Mouse (Mus musculus): ENCODE data around the gene Vmn1r138. TPM values are rescaled to one million over a fixed set of nuclear protein-coding genes. Genes with fewer than 3 reads are reported as not detected.
"Not testable (repeated sequence)": the region's sequence is repeated elsewhere in the genome, so short reads cannot be mapped to it uniquely, and the experiment has no call there.

The Vmn1r138 gene
- polyA plus RNA-seq (2012; fragmentation: generic; extraction: Trizol): not detected

DNA sequence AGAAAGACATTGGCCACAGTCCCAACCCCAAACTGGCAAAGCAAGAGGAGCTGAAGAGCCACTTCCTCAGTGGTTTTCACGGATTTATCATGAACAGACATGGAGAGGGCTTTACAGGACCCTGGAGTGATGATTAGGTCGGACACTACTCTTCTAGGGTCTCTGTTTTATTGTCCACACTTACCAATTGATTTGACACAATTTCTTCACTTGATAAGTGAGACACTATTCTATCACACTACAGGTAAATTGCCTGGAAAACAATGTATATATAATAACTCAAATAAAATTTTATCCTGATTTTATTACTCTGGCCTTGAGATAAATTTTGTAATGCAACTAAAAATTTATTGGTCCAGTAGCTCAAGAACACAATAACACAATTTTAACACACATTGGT lies at the start of gene Vmn1r138:
Gene Vmn1r138, minus strand, starts transcription at position 101 of the 400 bp plus-strand sequence.
- H3K4me2 ChIP-seq (ENCODE audit: low read depth); H3K27me3 ChIP-seq (ENCODE audit: control insufficient read depth, insufficient read depth, insufficient read length); H3ac ChIP-seq (ENCODE audit: control insufficient read depth, insufficient read length); H3K4me3 ChIP-seq; H3K79me2 ChIP-seq (ENCODE audit: control insufficient read depth, insufficient read depth); H3K36me3 ChIP-seq (ENCODE audit: control insufficient read depth, insufficient read depth): not testable (repeated sequence)

GRCm38 (mm10) chr7:22068757-22069156 lies 40.1 kb upstream of the Vmn1r138 start, which contains the start of gene Vmn1r139:
Gene Vmn1r139 (plus strand): TSS chr7:22069057.
- H3K4me2 ChIP-seq (ENCODE audit: low read depth); H3K36me3 ChIP-seq (ENCODE audit: control insufficient read depth, insufficient read depth); H3K4me3 ChIP-seq; H3K27me3 ChIP-seq (ENCODE audit: control insufficient read depth, insufficient read depth, insufficient read length); H3K79me2 ChIP-seq (ENCODE audit: control insufficient read depth, insufficient read depth); H3ac ChIP-seq (ENCODE audit: control insufficient read depth, insufficient read length): not testable (repeated sequence)

DNA sequence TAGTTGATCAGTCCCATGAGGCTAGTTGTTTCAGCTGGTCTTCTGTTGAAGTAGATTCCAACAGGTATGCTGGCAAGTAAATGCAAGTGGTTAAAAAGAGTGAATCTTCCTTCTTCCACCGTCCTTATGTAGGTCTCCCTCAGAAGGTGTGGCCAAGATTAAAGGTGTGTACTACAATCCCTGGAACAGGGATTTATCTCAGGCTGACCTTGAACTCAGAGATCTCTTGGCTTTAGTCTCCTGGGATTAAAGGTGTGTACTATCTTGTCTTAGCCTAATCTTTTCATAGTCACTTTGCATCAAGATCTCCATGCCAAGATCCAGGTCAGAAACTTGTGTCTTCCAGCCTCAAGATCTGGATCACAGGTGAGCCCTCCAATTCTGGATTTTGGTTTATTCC lies 27.5 kb upstream of the Vmn1r138 start, which contains the start of gene Gm6176:
Gene Gm6176, minus strand, starts transcription at position 101 of the 400 bp plus-strand sequence.
- not testable (repeated sequence) for H3K36me3 ChIP-seq (ENCODE audit: control insufficient read depth, insufficient read depth); H3K4me2 ChIP-seq (ENCODE audit: low read depth); H3K27me3 ChIP-seq (ENCODE audit: control insufficient read depth, insufficient read depth, insufficient read length); H3ac ChIP-seq (ENCODE audit: control insufficient read depth, insufficient read length); H3K79me2 ChIP-seq (ENCODE audit: control insufficient read depth, insufficient read depth); H3K4me3 ChIP-seq

GRCm38 (mm10) chr7:21994287-21994686 lies 34.4 kb downstream of the Vmn1r138 start, which contains the start of gene Vmn1r137:
Gene Vmn1r137 (plus strand): TSS chr7:21994587.
- not testable (repeated sequence) for H3K27me3 ChIP-seq (ENCODE audit: control insufficient read depth, insufficient read depth, insufficient read length); H3K4me3 ChIP-seq; H3K4me2 ChIP-seq (ENCODE audit: low read depth); H3K79me2 ChIP-seq (ENCODE audit: control insufficient read depth, insufficient read depth); H3K36me3 ChIP-seq (ENCODE audit: control insufficient read depth, insufficient read depth); H3ac ChIP-seq (ENCODE audit: control insufficient read depth, insufficient read length)

Other genes with a start within 250 kb of the Vmn1r138 start
- gene Gm4177, start 232.2 kb downstream of the Vmn1r138 start, polyA plus RNA-seq (2012; fragmentation: generic; extraction: Trizol): not detected
- gene Vmn1r135, start 196.5 kb downstream of the Vmn1r138 start, polyA plus RNA-seq (2012; fragmentation: generic; extraction: Trizol): not detected
- gene Gm5725, start 184.6 kb downstream of the Vmn1r138 start, polyA plus RNA-seq (2012; fragmentation: generic; extraction: Trizol): not detected
- gene Gm5891, start 107.6 kb downstream of the Vmn1r138 start, polyA plus RNA-seq (2012; fragmentation: generic; extraction: Trizol): not detected
- gene Vmn1r137, start 34.3 kb downstream of the Vmn1r138 start, polyA plus RNA-seq (2012; fragmentation: generic; extraction: Trizol): not detected
- not detected for gene Gm6176, start 27.4 kb upstream of the Vmn1r138 start, polyA plus RNA-seq (2012; fragmentation: generic; extraction: Trizol)
- not detected for gene Vmn1r139, start 40.2 kb upstream of the Vmn1r138 start, polyA plus RNA-seq (2012; fragmentation: generic; extraction: Trizol)
- gene Gm16451, start 89.3 kb upstream of the Vmn1r138 start, polyA plus RNA-seq (2012; fragmentation: generic; extraction: Trizol): not detected
- gene Gm10666, start 105.8 kb upstream of the Vmn1r138 start, polyA plus RNA-seq (2012; fragmentation: generic; extraction: Trizol): not detected
- gene Vmn1r142, start 135.1 kb upstream of the Vmn1r138 start, polyA plus RNA-seq (2012; fragmentation: generic; extraction: Trizol): not detected
- gene Vmn1r143, start 160.5 kb upstream of the Vmn1r138 start, polyA plus RNA-seq (2012; fragmentation: generic; extraction: Trizol): not detected
- gene Gm8653, start 172.4 kb upstream of the Vmn1r138 start, polyA plus RNA-seq (2012; fragmentation: generic; extraction: Trizol): not detected
- gene Gm8453, start 200.6 kb upstream of the Vmn1r138 start, polyA plus RNA-seq (2012; fragmentation: generic; extraction: Trizol): not detected

Data from myocyte (in vitro differentiated cells).